Mouse (Mus musculus) MEL-GATA-1-ER (cell line): ENCODE measurements around the gene Mdfi.

ENCODE experiments used
- DNase-seq: peaks from one replicate; pipeline ENCODE4 v3.0.0-alpha.2; 2012; ENCODE audit warnings: low read depth; ENCODE audit errors: extremely low read depth

The Mdfi gene

DNA sequence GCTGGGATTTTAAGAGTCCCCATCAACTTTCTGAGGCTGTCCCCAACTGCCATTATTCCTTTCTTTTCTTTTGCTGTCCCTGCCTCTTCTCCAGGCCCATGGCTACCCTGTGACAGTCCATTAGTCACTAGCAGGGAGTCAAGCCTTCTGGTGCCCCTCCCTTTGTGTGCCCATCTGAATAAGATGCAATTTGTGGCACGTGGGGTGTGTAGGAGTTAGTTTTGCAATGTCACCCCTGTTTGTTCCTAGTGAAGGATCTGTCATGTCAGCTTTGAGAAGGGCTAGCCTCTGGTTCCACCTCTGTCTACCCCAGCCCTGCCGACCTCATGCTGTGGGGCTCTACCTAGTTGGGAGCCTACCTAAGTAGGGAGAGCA lies 67.4 kb downstream of the Mdfi start:
- DNase-seq = no peak

GRCm38 (mm10) chr17:47766407-47767043 lies 68.0 kb downstream of the Mdfi start:
- peak; percentile 78 for DNase-seq

DNA sequence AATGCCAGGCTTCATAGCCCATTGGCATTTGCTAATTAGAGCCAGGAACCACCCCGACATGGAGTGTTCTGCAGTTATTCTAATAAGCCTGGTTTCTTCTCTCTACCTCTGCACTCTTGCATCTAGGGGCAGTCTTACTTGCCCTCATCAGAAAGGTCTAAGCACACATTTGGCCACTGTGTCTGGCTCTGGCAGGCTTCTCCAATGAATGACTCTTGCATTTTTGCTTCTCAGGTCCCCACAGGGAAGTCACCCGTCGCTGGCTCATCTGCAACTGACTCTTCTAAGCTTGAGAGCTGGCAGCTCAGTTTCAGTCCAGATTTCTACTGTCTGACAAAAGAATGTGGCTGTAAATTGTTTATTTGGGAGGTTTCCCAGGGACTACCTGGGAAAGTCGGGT lies 68.5 kb downstream of the Mdfi start:
- no peak for DNase-seq
